ENCODE assay signal across 8 mouse cellular contexts in the genomic region with DNA sequence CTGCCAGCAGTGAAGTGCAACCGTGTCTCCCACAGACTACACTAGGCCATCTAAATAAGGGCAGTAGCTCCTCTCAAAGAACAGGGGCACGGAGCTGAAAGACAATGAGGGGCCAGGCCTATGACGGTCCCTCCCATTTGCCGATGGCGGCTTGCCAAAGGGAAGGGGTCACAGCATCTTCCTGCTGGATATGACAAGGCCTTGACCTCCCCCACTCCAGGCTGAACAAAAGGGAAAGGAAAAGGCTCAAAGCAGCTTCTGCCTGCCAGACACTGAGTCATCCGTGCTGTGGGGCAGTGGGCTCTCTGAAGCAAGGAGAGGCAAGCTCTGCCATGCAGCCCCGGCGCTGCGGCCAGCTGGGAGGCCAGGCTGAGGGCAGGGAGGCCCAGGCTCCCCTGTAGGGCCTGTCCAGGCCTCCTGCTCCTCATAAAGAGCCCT. TPM values are rescaled to one million over a fixed set of nuclear protein-coding genes. Genes with fewer than 3 reads are reported as not detected.
DNase-seq lines count a peak whose midpoint lies in the region; ATAC-seq and TF ChIP-seq lines count a peak whose summit lies in the region.

No protein-coding gene starts in this region.

- DNase-seq in adrenal gland, adult 8-10 months, result peak; percentile 92
- DNase-seq in embryo, embryonic 10.5 days (ENCODE audit: low spot score), result peak; percentile 79
- peak; percentile 84 for DNase-seq in gastrocnemius, postnatal 14 days
- peak; percentile 79 for DNase-seq in hindbrain, postnatal 0 days (ENCODE audit: low spot score)
- peak; percentile 42 to 65 for DNase-seq in left cerebral cortex, adult 2 months (ENCODE audit: extremely low spot score in 1 of 2, low spot score in 2 of 2)
- peak; percentile 87 for DNase-seq in lung, postnatal 14 days
- DNase-seq in right cerebral cortex, adult 18-20 months, result peak; percentile 79
- no peak for DNase-seq in thymus, postnatal 10 days (ENCODE audit: low spot score in 2 of 2)

- H3K4me1 ChIP-seq in hindbrain, postnatal 0 days (ENCODE audit: insufficient read depth, low read length), result peaks cover 32% of the 10 kb centered on the region

- no peaks in the 10 kb centered on the region for H3K36me3 ChIP-seq in hindbrain, postnatal 0 days (ENCODE audit: insufficient read depth, low read length)

- ATAC-seq in hindbrain, postnatal 0 days, result peak; percentile 85

- 3% methylated on average over 9 of the region's 9 CpGs for WGBS in hindbrain, postnatal 0 days

- no peaks in the 10 kb centered on the region for H3K27me3 ChIP-seq in hindbrain, postnatal 0 days (ENCODE audit: insufficient read depth, low read length)

- no peak overlapping the region for H3K4me2 ChIP-seq in hindbrain, postnatal 0 days (ENCODE audit: low read depth, low read length)

- intact Hi-C loops in gastrocnemius, postnatal 14 days (cut with DNase I; ENCODE audit: low total_unique reads), result no loop called here
- intact Hi-C loops in left cerebral cortex, adult 2 months (cut with DNase I), result loop anchor here (5.0 kb wide), 1 partner anchor 60 kb away; no protein-coding TSS in a partner anchor

- H3K9me3 ChIP-seq in hindbrain, postnatal 0 days (ENCODE audit: low read length), result no peaks in the 10 kb centered on the region

- H3K27ac ChIP-seq in hindbrain, postnatal 0 days, result peak overlapping the region; percentile 92
- H3K27ac ChIP-seq in left cerebral cortex, adult 2 months, result peak overlapping the region; percentile 74

- H3K4me3 ChIP-seq in hindbrain, postnatal 0 days (ENCODE audit: low read length), result no peak overlapping the region
- no peak overlapping the region for H3K4me3 ChIP-seq in left cerebral cortex, adult 2 months

- no peak for TF ChIP-seq CTCF in hindbrain, postnatal 0 days (IDR thresholded peaks at IDR 0.05; ENCODE audit: low read depth)
- TF ChIP-seq CTCF in left cerebral cortex, adult 2 months (IDR thresholded peaks at IDR 0.05), result no peak

- H3K9ac ChIP-seq in hindbrain, postnatal 0 days (replicated peaks; ENCODE audit: low read length), result no peak overlapping the region; the same call in 1 of the 2 replicates

RNA-seq across cellular contexts. Expression of a gene that starts 43.8 kb away (rescaled TPM):
- 1 to 10 TPM in 2 of 4 experiments, under 1 TPM in 2; 0.59 to 1.8 (median 1.2) TPM for total RNA-seq in adrenal gland, adult 8-10 months (2022)
- total RNA-seq in gastrocnemius, postnatal 14 days (2021), result under 1 TPM; 0.24 to 0.43 TPM
- total RNA-seq in hindbrain, postnatal 0 days (2014; rRNA removed), result 11.8 and 12.6 TPM in 2 replicates
- 9.4 and 9.7 TPM in 2 replicates for polyA plus RNA-seq in hindbrain, postnatal 0 days (2015; fragmentation: Nextera tagmentation; extraction: Ambion mirVana)
- total RNA-seq in left cerebral cortex, adult 2 months (2021), result 10 to 100 TPM; 16.2 to 20.2 TPM

Comparison
In these comparisons a context has a peak if more than half of its experiments do, and no peak if none do; other contexts are left out.
1. DNase-seq: peak in adrenal gland, adult 8-10 months (single experiment), embryo, embryonic 10.5 days (single experiment), gastrocnemius, postnatal 14 days (single experiment), hindbrain, postnatal 0 days (single experiment), left cerebral cortex, adult 2 months (2 of 2), lung, postnatal 14 days (single experiment) and right cerebral cortex, adult 18-20 months (single experiment); none in thymus, postnatal 10 days (0 of 2).